Mouse (Mus musculus) layer of hippocampus, postnatal 25 days (tissue): ENCODE measurements around the gene Stard13. TPM values are rescaled to one million over a fixed set of nuclear protein-coding genes. Genes with fewer than 3 reads are reported as not detected.

Experiments used
- DNase-seq, 2 experiments: peaks; one replicate each; pipeline ENCODE4 v3.0.0; 2022; ENCODE audit warnings: mixed read lengths in 2 of 2, low spot score in 1 of 2; ENCODE audit errors: extremely low spot score in 1 of 2
- total RNA-seq, 2 experiments: library from RNA; stranded (reverse); gene quantifications; 2 replicates each; pipeline ENCODE4 v1.2.3; 2021

The Stard13 gene
- total RNA-seq, 2 experiments from 2014 or later, result 17.6 to 20.6 TPM

GRCm38 (mm10) chr5:151069569-151069968, 164.1 kb downstream of the Stard13 start:
- no peak for DNase-seq

GRCm38 (mm10) chr5:151066016-151066415, 167.6 kb downstream of the Stard13 start:
- no peak for DNase-seq

- no peak for DNase-seq
These were observed 168.4 kb downstream of the Stard13 start for GRCm38 (mm10) chr5:151065228-151065627.

- no peak for DNase-seq
These were observed 171.7 kb downstream of the Stard13 start for GRCm38 (mm10) chr5:151061942-151062341.

- no peak for DNase-seq
These were observed 173.2 kb downstream of the Stard13 start for GRCm38 (mm10) chr5:151060476-151060875.

GRCm38 (mm10) chr5:151059772-151060171, 173.9 kb downstream of the Stard13 start:
- no peak for DNase-seq

- no peak for DNase-seq
These were observed 174.3 kb downstream of the Stard13 start for GRCm38 (mm10) chr5:151059352-151059751.

GRCm38 (mm10) chr5:151057716-151058115, 175.9 kb downstream of the Stard13 start:
- no peak for DNase-seq

GRCm38 (mm10) chr5:151056920-151057294, 176.7 kb downstream of the Stard13 start:
- DNase-seq, result no peak

- no peak for DNase-seq
These were observed 177.2 kb downstream of the Stard13 start for GRCm38 (mm10) chr5:151056255-151056919.

- DNase-seq, result no peak
These were observed 178.1 kb downstream of the Stard13 start for GRCm38 (mm10) chr5:151055426-151056090.

GRCm38 (mm10) chr5:151054743-151055114, 178.9 kb downstream of the Stard13 start:
- DNase-seq, result no peak

GRCm38 (mm10) chr5:151054100-151054742, 179.4 kb downstream of the Stard13 start:
- no peak for DNase-seq

GRCm38 (mm10) chr5:151053190-151053589, 180.4 kb downstream of the Stard13 start:
- DNase-seq, result no peak

- no peak for DNase-seq
These were observed 181.3 kb downstream of the Stard13 start for GRCm38 (mm10) chr5:151052331-151052730.

- DNase-seq, result no peak
These were observed 186.1 kb downstream of the Stard13 start for GRCm38 (mm10) chr5:151047488-151047887.

GRCm38 (mm10) chr5:151046917-151047316, 186.7 kb downstream of the Stard13 start:
- no peak for DNase-seq

GRCm38 (mm10) chr5:151046131-151046530, 187.5 kb downstream of the Stard13 start:
- no peak for DNase-seq

- no peak for DNase-seq
These were observed 190.7 kb downstream of the Stard13 start for GRCm38 (mm10) chr5:151042911-151043310.

- DNase-seq, result no peak
These were observed 195.8 kb downstream of the Stard13 start for GRCm38 (mm10) chr5:151037871-151038270.

- DNase-seq, result no peak
These were observed 198.7 kb downstream of the Stard13 start for GRCm38 (mm10) chr5:151034715-151035512.
